Mouse (Mus musculus): ENCODE results near the gene Cerkl. TPM values are rescaled to one million over a fixed set of nuclear protein-coding genes. Genes with fewer than 3 reads are reported as not detected.

Cerkl gene
- polyA plus RNA-seq, 1 experiment from 2014 or later: 1.8 TPM

GRCm38 (mm10) chr2:79430061-79430460 lies 26.5 kb downstream of the Cerkl start:
- no peaks in the 10 kb centered on the region for H3K36me3 ChIP-seq
- no peak overlapping the region for H3K27ac ChIP-seq
- H3K4me2 ChIP-seq (replicated peaks): no peak overlapping the region
- no peak for ATAC-seq (ENCODE audit: low FRiP score, low read depth)
- no peak overlapping the region for H3K9ac ChIP-seq
- H3K9me3 ChIP-seq: no peaks in the 10 kb centered on the region
- no peak overlapping the region for H3K4me3 ChIP-seq
- H3K27me3 ChIP-seq (replicated peaks): peaks cover 4% of the 10 kb centered on the region; the same call in 1 of the 2 replicates
- no peaks in the 10 kb centered on the region; the same call in 1 of the 2 replicates for H3K4me1 ChIP-seq

- Histone ChIP-seq H3K27me3 (replicated peaks) (peaks cover 4% of the 10 kb centered on the region; the same call in 1 of the 2 replicates), H3K9ac (no peak overlapping the region), H3K4me1 (no peaks in the 10 kb centered on the region; the same call in 1 of the 2 replicates), H3K4me3 (no peak overlapping the region), H3K9me3 (no peaks in the 10 kb centered on the region), H3K4me2 (replicated peaks) (no peak overlapping the region), H3K27ac (no peak overlapping the region), H3K36me3 (no peaks in the 10 kb centered on the region)
- 3% methylated on average over 6 of the region's 6 CpGs for whole genome bisulfite sequencing
- ATAC-seq (ENCODE audit: low FRiP score, low read depth): no peak
These were observed 26.9 kb downstream of the Cerkl start for GRCm38 (mm10) chr2:79429650-79430049.

GRCm38 (mm10) chr2:79429108-79429507 lies 27.5 kb downstream of the Cerkl start:
- 11% methylated on average over 7 of the region's 7 CpGs for WGBS
- Histone ChIP-seq H3K9me3 (no peaks in the 10 kb centered on the region), H3K27me3 (replicated peaks) (peaks cover 4% of the 10 kb centered on the region; the same call in 1 of the 2 replicates), H3K9ac (peak overlapping the region; percentile 39; the same call in 1 of the 2 replicates), H3K4me3 (peak overlapping the region; percentile 37), H3K36me3 (no peaks in the 10 kb centered on the region), H3K4me1 (no peaks in the 10 kb centered on the region; the same call in 1 of the 2 replicates), H3K4me2 (replicated peaks) (peak overlapping the region; percentile 71), H3K27ac (no peak overlapping the region)
- no peak for ATAC-seq (ENCODE audit: low FRiP score, low read depth)

- H3K4me2 ChIP-seq (replicated peaks): peak overlapping the region; percentile 71
- H3K27ac ChIP-seq: no peak overlapping the region
- H3K4me1 ChIP-seq: no peaks in the 10 kb centered on the region; the same call in 1 of the 2 replicates
- H3K27me3 ChIP-seq (replicated peaks): peaks cover 4% of the 10 kb centered on the region; the same call in 1 of the 2 replicates
- peak; percentile 75 for ATAC-seq (ENCODE audit: low FRiP score, low read depth)
- WGBS: under 1% methylated on average over 35 of the region's 35 CpGs
- H3K4me3 ChIP-seq: peak overlapping the region; percentile 37
- peak overlapping the region; percentile 39 for H3K9ac ChIP-seq
- no peaks in the 10 kb centered on the region for H3K36me3 ChIP-seq
- H3K9me3 ChIP-seq: no peaks in the 10 kb centered on the region
These were observed 27.9 kb downstream of the Cerkl start for GRCm38 (mm10) chr2:79428569-79429104.

- H3K9ac ChIP-seq: no peak overlapping the region
- no peaks in the 10 kb centered on the region for H3K36me3 ChIP-seq
- H3K27ac ChIP-seq: no peak overlapping the region
- H3K4me1 ChIP-seq: no peaks in the 10 kb centered on the region; the same call in 1 of the 2 replicates
- H3K9me3 ChIP-seq: no peaks in the 10 kb centered on the region
- ATAC-seq (ENCODE audit: low FRiP score, low read depth): no peak
- H3K4me2 ChIP-seq (replicated peaks): no peak overlapping the region
- H3K27me3 ChIP-seq (replicated peaks): peaks cover 4% of the 10 kb centered on the region; the same call in 1 of the 2 replicates
- no peak overlapping the region for H3K4me3 ChIP-seq
- WGBS: 30% methylated on average over 6 of the region's 6 CpGs
These were observed 28.6 kb downstream of the Cerkl start for GRCm38 (mm10) chr2:79428022-79428421.

- no peak for ATAC-seq (ENCODE audit: low FRiP score, low read depth)
These were observed 34.9 kb downstream of the Cerkl start for GRCm38 (mm10) chr2:79421696-79422095.

GRCm38 (mm10) chr2:79414505-79414904 lies 42.1 kb downstream of the Cerkl start:
- no peaks in the 10 kb centered on the region for H3K4me1 ChIP-seq
- H3K27me3 ChIP-seq (replicated peaks): no peaks in the 10 kb centered on the region
- no peak overlapping the region for H3K4me2 ChIP-seq (replicated peaks)
- ATAC-seq (ENCODE audit: low FRiP score, low read depth): no peak
- H3K9ac ChIP-seq: no peak overlapping the region
- H3K9me3 ChIP-seq: no peaks in the 10 kb centered on the region
- 86% methylated on average over 7 of the region's 7 CpGs for WGBS
- H3K4me3 ChIP-seq: no peak overlapping the region
- no peaks in the 10 kb centered on the region for H3K36me3 ChIP-seq
- H3K27ac ChIP-seq: no peak overlapping the region

More at GRCm38 (mm10) chr2:79421696-79422095, 34.9 kb downstream of the Cerkl start:
- no peaks in the 10 kb centered on the region for H3K36me3 ChIP-seq
- H3K4me1 ChIP-seq: no peaks in the 10 kb centered on the region
- H3K9me3 ChIP-seq: no peaks in the 10 kb centered on the region
- no peak overlapping the region for H3K9ac ChIP-seq
- H3K4me2 ChIP-seq (replicated peaks): no peak overlapping the region
- no peak overlapping the region for H3K4me3 ChIP-seq
- H3K27me3 ChIP-seq (replicated peaks): no peaks in the 10 kb centered on the region
- WGBS: 47% methylated on average over 6 of the region's 6 CpGs
- H3K27ac ChIP-seq: no peak overlapping the region

GRCm38 (mm10) chr2:79410903-79411255 lies 45.7 kb downstream of the Cerkl start:
- WGBS: 92% methylated on average over 3 of the region's 3 CpGs
- H3K36me3 ChIP-seq: no peaks in the 10 kb centered on the region
- no peak overlapping the region for H3K4me2 ChIP-seq (replicated peaks)
- no peak overlapping the region for H3K4me3 ChIP-seq
- no peak for ATAC-seq (ENCODE audit: low FRiP score, low read depth)
- no peak overlapping the region for H3K9ac ChIP-seq
- H3K9me3 ChIP-seq: no peaks in the 10 kb centered on the region
- H3K27me3 ChIP-seq (replicated peaks): no peaks in the 10 kb centered on the region
- no peak overlapping the region for H3K27ac ChIP-seq
- H3K4me1 ChIP-seq: no peaks in the 10 kb centered on the region

GRCm38 (mm10) chr2:79410247-79410902 lies 46.2 kb downstream of the Cerkl start:
- H3K9ac ChIP-seq: no peak overlapping the region
- H3K4me3 ChIP-seq: no peak overlapping the region
- H3K9me3 ChIP-seq: no peaks in the 10 kb centered on the region
- no peak overlapping the region for H3K27ac ChIP-seq
- H3K36me3 ChIP-seq: no peaks in the 10 kb centered on the region
- ATAC-seq (ENCODE audit: low FRiP score, low read depth): no peak
- H3K4me1 ChIP-seq: no peaks in the 10 kb centered on the region
- 75% methylated on average over 15 of the region's 15 CpGs for WGBS
- H3K4me2 ChIP-seq (replicated peaks): no peak overlapping the region
- no peaks in the 10 kb centered on the region for H3K27me3 ChIP-seq (replicated peaks)

- WGBS: 67% methylated on average over 5 of the region's 5 CpGs
- no peaks in the 10 kb centered on the region for H3K36me3 ChIP-seq
- H3K4me3 ChIP-seq: no peak overlapping the region
- no peaks in the 10 kb centered on the region for H3K4me1 ChIP-seq
- H3K9ac ChIP-seq: no peak overlapping the region
- no peak for ATAC-seq (ENCODE audit: low FRiP score, low read depth)
- no peak overlapping the region for H3K27ac ChIP-seq
- H3K4me2 ChIP-seq (replicated peaks): no peak overlapping the region
- H3K9me3 ChIP-seq: no peaks in the 10 kb centered on the region
- H3K27me3 ChIP-seq (replicated peaks): no peaks in the 10 kb centered on the region
These were observed 50.8 kb downstream of the Cerkl start for GRCm38 (mm10) chr2:79405661-79406405.

GRCm38 (mm10) chr2:79400045-79400444 lies 56.5 kb downstream of the Cerkl start:
- 72% methylated on average over 4 of the region's 4 CpGs for WGBS
- no peaks in the 10 kb centered on the region for H3K9me3 ChIP-seq
- H3K36me3 ChIP-seq: no peaks in the 10 kb centered on the region
- no peak overlapping the region for H3K4me3 ChIP-seq
- ATAC-seq (ENCODE audit: low FRiP score, low read depth): no peak
- no peak overlapping the region for H3K9ac ChIP-seq
- H3K4me2 ChIP-seq (replicated peaks): no peak overlapping the region
- H3K27me3 ChIP-seq (replicated peaks): no peaks in the 10 kb centered on the region
- no peak overlapping the region for H3K27ac ChIP-seq
- no peaks in the 10 kb centered on the region; the same call in 1 of the 2 replicates for H3K4me1 ChIP-seq

GRCm38 (mm10) chr2:79399234-79400000 lies 57.2 kb downstream of the Cerkl start:
- Histone ChIP-seq H3K36me3 (no peaks in the 10 kb centered on the region), H3K4me2 (replicated peaks) (no peak overlapping the region), H3K27me3 (replicated peaks) (no peaks in the 10 kb centered on the region), H3K27ac (no peak overlapping the region), H3K4me1 (no peaks in the 10 kb centered on the region; the same call in 1 of the 2 replicates), H3K9ac (no peak overlapping the region), H3K9me3 (no peaks in the 10 kb centered on the region), H3K4me3 (no peak overlapping the region)
- 42% methylated on average over 8 of the region's 8 CpGs for WGBS
- ATAC-seq (ENCODE audit: low FRiP score, low read depth): peak; percentile 44; the same call in 1 of the 2 replicates

Measured in neural tube, embryonic 12.5 days (tissue).